Mouse (Mus musculus) neural tube, embryonic 14.5 days (tissue): ENCODE data around the gene Pgls. TPM values are rescaled to one million over a fixed set of nuclear protein-coding genes. Genes with fewer than 3 reads are reported as not detected.
A peak's percentile ranks its signal among the peaks of the same experiment; 100 is the strongest.

Experiments
- ATAC-seq: fragments of 200-750 bp; cut with Nextera tagmentation; 2 replicates; pipeline ENCODE4 v1.8.0; 2017; ENCODE audit warnings: low read depth, mild to moderate bottlenecking, moderate TSS enrichment, moderate library complexity
- H3K27ac ChIP-seq: fragments of 300-500 bp; sonication (generic); 2 replicates; pipeline ENCODE4 v1.5.1; 2014; ENCODE audit warnings: low read depth, mild to moderate bottlenecking, control low read depth, low read length, moderate library complexity, mixed read lengths
- H3K27me3 ChIP-seq: fragments of 300-500 bp; sonication (generic); 2 replicates; pipeline ENCODE4 v1.6.1; 2014; ENCODE audit warnings: low read length; ENCODE audit not compliant: control insufficient read depth, insufficient read depth
- H3K36me3 ChIP-seq: fragments of 300-500 bp; sonication (generic); 2 replicates; pipeline ENCODE4 v1.6.1; 2014; ENCODE audit warnings: low read length, mixed read lengths; ENCODE audit not compliant: control insufficient read depth, insufficient read depth
- H3K4me1 ChIP-seq: fragments of 300-500 bp; sonication (generic); 2 replicates; pipeline ENCODE4 v1.6.1; 2014; ENCODE audit warnings: low read length; ENCODE audit not compliant: control insufficient read depth, insufficient read depth
- H3K4me2 ChIP-seq: fragments of 300-500 bp; sonication (generic); 2 replicates; pipeline ENCODE4 v1.6.1; 2014; ENCODE audit warnings: mild to moderate bottlenecking, low read depth, low read length, control low read depth
- H3K4me3 ChIP-seq: fragments of 300-500 bp; sonication (generic); 2 replicates; pipeline ENCODE4 v1.5.1; 2014; ENCODE audit warnings: low read depth, low read length, control low read depth, mixed read lengths
- H3K9ac ChIP-seq: fragments of 300-500 bp; sonication (generic); replicated peaks from 2 replicates; pipeline ENCODE4 v1.6.1; 2014; ENCODE audit warnings: low read depth, mild to moderate bottlenecking, control low read depth, low read length, mixed read lengths
- H3K9me3 ChIP-seq: fragments of 300-500 bp; sonication (generic); 2 replicates; pipeline ENCODE4 v1.6.1; 2016; ENCODE audit warnings: low read length; ENCODE audit not compliant: control insufficient read depth
- WGBS: fragments of 180-500 bp; shearing (Covaris S2); extraction: QIAGEN DNeasy Blood & Tissue Kit; methylation state at CpG from one replicate; pipeline ENCODE4 v1.1.7; 2014; 5-methylcytosine and 5-hydroxymethylcytosine counted together
- polyA plus RNA-seq: library from polyadenylated mRNA; unstranded; fragments of >200 nt; fragmentation: Nextera tagmentation; extraction: Ambion mirVana; gene quantifications from 2 replicates; pipeline ENCODE4 v1.2.1, GENCODE M21; 2014

The Pgls gene
- polyA plus RNA-seq, 1 experiment from 2014 or later = 259 TPM

- no peaks in the 10 kb centered on the region for H3K9me3 ChIP-seq
- H3K27me3 ChIP-seq = no peaks in the 10 kb centered on the region
- peak overlapping the region; percentile 94 for H3K9ac ChIP-seq
- H3K4me1 ChIP-seq = peaks cover 19% of the 10 kb centered on the region
- H3K27ac ChIP-seq = peak overlapping the region; percentile 98
- peak overlapping the region; percentile 76 for H3K4me2 ChIP-seq
- peak; percentile 74 for ATAC-seq
- H3K4me3 ChIP-seq = peak overlapping the region; percentile 79
- H3K36me3 ChIP-seq = no peaks in the 10 kb centered on the region
- 5% methylated on average over 58 of the region's 60 CpGs for WGBS
Measured at GRCm38 (mm10) chr8:71592374-71593170, 596 bp downstream of the Pgls start.

- Histone ChIP-seq H3K4me2 (no peak overlapping the region), H3K4me1 (peaks cover 19% of the 10 kb centered on the region), H3K27ac (no peak overlapping the region), H3K9ac (no peak overlapping the region), H3K9me3 (no peaks in the 10 kb centered on the region), H3K27me3 (no peaks in the 10 kb centered on the region), H3K36me3 (no peaks in the 10 kb centered on the region), H3K4me3 (no peak overlapping the region)
- no peak for ATAC-seq
- 91% methylated on average over 8 of the region's 8 CpGs for WGBS
Measured at GRCm38 (mm10) chr8:71593556-71594323, 1.8 kb downstream of the Pgls start.

GRCm38 (mm10) chr8:71594324-71594722, 2.3 kb downstream of the Pgls start:
- Histone ChIP-seq H3K27ac (no peak overlapping the region), H3K4me2 (no peak overlapping the region), H3K27me3 (no peaks in the 10 kb centered on the region), H3K9me3 (no peaks in the 10 kb centered on the region), H3K4me1 (peaks cover 19% of the 10 kb centered on the region), H3K4me3 (no peak overlapping the region), H3K36me3 (no peaks in the 10 kb centered on the region), H3K9ac (no peak overlapping the region)
- 98% methylated on average over 4 of the region's 4 CpGs for WGBS
- no peak for ATAC-seq

- 7% methylated on average over 27 of the region's 27 CpGs for WGBS
- H3K9ac ChIP-seq = no peak overlapping the region
- peak; percentile 18; the same call in 1 of the 2 replicates for ATAC-seq
- no peak overlapping the region for H3K4me2 ChIP-seq
- H3K27ac ChIP-seq = no peak overlapping the region
- no peaks in the 10 kb centered on the region for H3K9me3 ChIP-seq
- peaks cover 16% of the 10 kb centered on the region for H3K4me1 ChIP-seq
- H3K27me3 ChIP-seq = 0 out of 2 replicates have a peak, but pooled peaks cover 5% of the 10 kb centered on the region
- H3K36me3 ChIP-seq = no peaks in the 10 kb centered on the region
- H3K4me3 ChIP-seq = no peak overlapping the region
Measured at GRCm38 (mm10) chr8:71595862-71596261, 3.9 kb downstream of the Pgls start.

- peaks cover 11% of the 10 kb centered on the region for H3K4me1 ChIP-seq
- 55% methylated on average over 6 of the region's 6 CpGs for WGBS
Measured at GRCm38 (mm10) chr8:71596384-71596783, 4.4 kb downstream of the Pgls start.

GRCm38 (mm10) chr8:71596798-71597197, 4.8 kb downstream of the Pgls start:
- ATAC-seq = no peak
- peaks cover 11% of the 10 kb centered on the region for H3K4me1 ChIP-seq
- H3K36me3 ChIP-seq = no peaks in the 10 kb centered on the region
- 0 out of 2 replicates have a peak, but pooled peaks cover 7% of the 10 kb centered on the region for H3K27me3 ChIP-seq
- H3K4me3 ChIP-seq = no peak overlapping the region
- no peak overlapping the region for H3K27ac ChIP-seq
- 89% methylated on average over 4 of the region's 4 CpGs for WGBS
- no peak overlapping the region for H3K9ac ChIP-seq
- no peaks in the 10 kb centered on the region for H3K9me3 ChIP-seq
- H3K4me2 ChIP-seq = no peak overlapping the region

More at GRCm38 (mm10) chr8:71596384-71596783, 4.4 kb downstream of the Pgls start:
- no peak overlapping the region for H3K4me2 ChIP-seq
- no peaks in the 10 kb centered on the region for H3K9me3 ChIP-seq
- no peak overlapping the region for H3K9ac ChIP-seq
- no peak overlapping the region for H3K4me3 ChIP-seq
- H3K27ac ChIP-seq = no peak overlapping the region
- no peaks in the 10 kb centered on the region for H3K36me3 ChIP-seq
- ATAC-seq = no peak
- 0 out of 2 replicates have a peak, but pooled peaks cover 6% of the 10 kb centered on the region for H3K27me3 ChIP-seq

GRCm38 (mm10) chr8:71597451-71597850, 5.5 kb downstream of the Pgls start, which contains the start of gene Fam129c:
TSS of gene Fam129c (plus strand) at chr8:71597648.
- Histone ChIP-seq H3K9me3 (no peaks in the 10 kb centered on the region), H3K27ac (no peak within 1 kb of the TSS), H3K27me3 (0 out of 2 replicates have a peak, but pooled peaks cover 9% of the 10 kb centered on the region), H3K4me2 (no peak within 1 kb of the TSS), H3K4me1 (peaks cover 15% of the 10 kb centered on the region), H3K9ac (no peak within 1 kb of the TSS), H3K4me3 (no peak within 1 kb of the TSS), H3K36me3 (no peaks in the 10 kb centered on the region)
- no peak for ATAC-seq
- WGBS = 71% methylated on average over 3 of the region's 3 CpGs

GRCm38 (mm10) chr8:71598375-71598774, 6.4 kb downstream of the Pgls start:
- no peaks in the 10 kb centered on the region for H3K36me3 ChIP-seq
- no peak overlapping the region for H3K27ac ChIP-seq
- H3K4me1 ChIP-seq = peaks cover 11% of the 10 kb centered on the region; the same call in 1 of the 2 replicates
- H3K27me3 ChIP-seq = 0 out of 2 replicates have a peak, but pooled peaks cover 11% of the 10 kb centered on the region
- no peaks in the 10 kb centered on the region for H3K9me3 ChIP-seq
- H3K9ac ChIP-seq = no peak overlapping the region
- H3K4me3 ChIP-seq = no peak overlapping the region
- no peak for ATAC-seq
- no peak overlapping the region for H3K4me2 ChIP-seq

- Histone ChIP-seq H3K4me1 (peaks cover 11% of the 10 kb centered on the region; the same call in 1 of the 2 replicates), H3K4me3 (no peak overlapping the region), H3K9me3 (no peaks in the 10 kb centered on the region), H3K36me3 (no peaks in the 10 kb centered on the region), H3K27ac (no peak overlapping the region), H3K4me2 (no peak overlapping the region), H3K27me3 (peaks cover 16% of the 10 kb centered on the region; the same call in 1 of the 2 replicates), H3K9ac (no peak overlapping the region)
- 95% methylated on average over 5 of the region's 5 CpGs for WGBS
- no peak for ATAC-seq
Measured at GRCm38 (mm10) chr8:71598841-71599240, 6.9 kb downstream of the Pgls start.
